ENCODE assay signal across 22 mouse cellular contexts in the genomic region with DNA sequence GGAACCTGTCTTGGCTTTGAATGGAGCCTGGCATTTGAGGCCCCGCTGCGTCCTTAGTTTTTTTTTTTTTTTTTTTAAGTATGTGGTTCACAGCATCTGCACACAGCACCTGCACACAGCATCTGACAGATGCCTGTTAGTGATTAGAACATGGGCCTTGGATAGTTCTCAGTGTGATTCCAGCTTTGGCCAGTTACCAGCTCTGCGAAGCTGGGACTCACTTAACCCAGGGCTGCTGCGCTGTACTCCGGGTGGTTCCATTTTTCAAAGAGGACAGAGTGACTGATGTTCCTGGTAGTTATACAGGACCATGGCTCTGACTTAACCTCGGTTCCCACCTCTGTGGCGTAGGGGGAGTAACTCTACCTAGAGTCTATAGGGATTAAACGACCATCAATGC. TPM values are rescaled to one million over a fixed set of nuclear protein-coding genes. Genes with fewer than 3 reads are reported as not detected.
A peak's percentile ranks its signal among the peaks of the same experiment; 100 is the strongest.
DNase-seq lines count a peak whose midpoint lies in the region; ATAC-seq and TF ChIP-seq lines count a peak whose summit lies in the region.
"Had no signal": no experiment of that assay in that cellular context is flagged by ENCODE, and none has a peak within 500 bp of the region (broad histone marks: within the 10 kb centered on the region; RNA-seq: fewer than 3 reads in every experiment).

No protein-coding gene starts in this region.

- 71% methylated on average over 8 of the region's 8 CpGs for WGBS in forebrain, embryonic 12.5 days
- WGBS in forebrain, embryonic 16.5 days = 50% methylated on average over 8 of the region's 8 CpGs
- WGBS in midbrain, embryonic 13.5 days = 73% methylated on average over 8 of the region's 8 CpGs
- 62% methylated on average over 8 of the region's 8 CpGs for WGBS in midbrain, embryonic 16.5 days
- WGBS in limb, embryonic 14.5 days = 46% methylated on average over 8 of the region's 8 CpGs

- H3K9ac ChIP-seq in forebrain, embryonic 12.5 days = no peak overlapping the region
- H3K9ac ChIP-seq in forebrain, embryonic 16.5 days (replicated peaks; ENCODE audit: low read depth, low read length) = no peak overlapping the region
- H3K9ac ChIP-seq in midbrain, embryonic 13.5 days (replicated peaks) = no peak overlapping the region
- H3K9ac ChIP-seq in midbrain, embryonic 16.5 days (ENCODE audit: low read depth, low read length) = no peak overlapping the region
- no peak overlapping the region for H3K9ac ChIP-seq in limb, embryonic 14.5 days (ENCODE audit: low read depth, low read length, severe bottlenecking)
- H3K9ac ChIP-seq: embryonic facial prominence, embryonic 15.5 days; heart, embryonic 15.5 days; hindbrain, embryonic 13.5 days; intestine, embryonic 15.5 days had no signal

- no peaks in the 10 kb centered on the region for H3K27me3 ChIP-seq in forebrain, embryonic 12.5 days
- H3K27me3 ChIP-seq in forebrain, embryonic 16.5 days (replicated peaks; ENCODE audit: control insufficient read depth, insufficient read depth, low read length) = no peaks in the 10 kb centered on the region
- H3K27me3 ChIP-seq in midbrain, embryonic 13.5 days = no peaks in the 10 kb centered on the region
- H3K27me3 ChIP-seq in midbrain, embryonic 16.5 days (ENCODE audit: control insufficient read depth, insufficient read depth, low read depth, low read length) = no peaks in the 10 kb centered on the region
- H3K27me3 ChIP-seq in limb, embryonic 14.5 days (ENCODE audit: control insufficient read depth, insufficient read depth, low read length) = no peaks in the 10 kb centered on the region
- H3K27me3 ChIP-seq: CH12.LX; embryonic facial prominence, embryonic 15.5 days; heart, embryonic 15.5 days; hindbrain, embryonic 13.5 days; intestine, embryonic 15.5 days; Patski had no signal

- H3K4me2 ChIP-seq in forebrain, embryonic 12.5 days = no peak overlapping the region
- H3K4me2 ChIP-seq in forebrain, embryonic 16.5 days (ENCODE audit: low read length) = no peak overlapping the region
- no peak overlapping the region for H3K4me2 ChIP-seq in midbrain, embryonic 13.5 days (replicated peaks)
- no peak overlapping the region for H3K4me2 ChIP-seq in midbrain, embryonic 16.5 days (ENCODE audit: low read length)
- H3K4me2 ChIP-seq in limb, embryonic 14.5 days (replicated peaks; ENCODE audit: low read depth, low read length, severe bottlenecking) = no peak overlapping the region
- H3K4me2 ChIP-seq: embryonic facial prominence, embryonic 15.5 days; heart, embryonic 15.5 days; hindbrain, embryonic 13.5 days; intestine, embryonic 15.5 days had no signal

- H3K4me1 ChIP-seq in forebrain, embryonic 12.5 days = peaks cover 10% of the 10 kb centered on the region
- peaks cover 11% of the 10 kb centered on the region for H3K4me1 ChIP-seq in forebrain, embryonic 16.5 days (replicated peaks; ENCODE audit: control insufficient read depth, insufficient read depth, low read length)
- H3K4me1 ChIP-seq in midbrain, embryonic 13.5 days (replicated peaks) = peaks cover 23% of the 10 kb centered on the region
- H3K4me1 ChIP-seq in midbrain, embryonic 16.5 days (ENCODE audit: control insufficient read depth, insufficient read depth, low read length) = peaks cover 8% of the 10 kb centered on the region
- 0 out of 2 replicates have a peak, but pooled peaks cover 9% of the 10 kb centered on the region for H3K4me1 ChIP-seq in limb, embryonic 14.5 days (ENCODE audit: control insufficient read depth, insufficient read depth, low read length)

- H3K36me3 ChIP-seq in forebrain, embryonic 12.5 days (replicated peaks) = no peaks in the 10 kb centered on the region
- H3K36me3 ChIP-seq in forebrain, embryonic 16.5 days (ENCODE audit: control insufficient read depth, insufficient read depth) = no peaks in the 10 kb centered on the region
- no peaks in the 10 kb centered on the region for H3K36me3 ChIP-seq in midbrain, embryonic 13.5 days
- no peaks in the 10 kb centered on the region for H3K36me3 ChIP-seq in midbrain, embryonic 16.5 days (ENCODE audit: control insufficient read depth, insufficient read depth, low read length)
- H3K36me3 ChIP-seq in limb, embryonic 14.5 days (ENCODE audit: control insufficient read depth, insufficient read depth, low read length) = no peaks in the 10 kb centered on the region
- H3K36me3 ChIP-seq: embryonic facial prominence, embryonic 15.5 days; heart, embryonic 10.5 days; heart, embryonic 15.5 days; hindbrain, embryonic 13.5 days; intestine, embryonic 15.5 days had no signal

- ATAC-seq in forebrain, embryonic 12.5 days (ENCODE audit: low FRiP score) = peak; percentile 23; the same call in 1 of the 2 replicates
- no peak for ATAC-seq in forebrain, embryonic 16.5 days
- ATAC-seq in midbrain, embryonic 13.5 days = 0 out of 2 replicates have a peak, but pooled peaks have one; percentile 6
- ATAC-seq in midbrain, embryonic 16.5 days = no peak
- 0 out of 2 replicates have a peak, but pooled peaks have one; percentile 38 for ATAC-seq in limb, embryonic 14.5 days (ENCODE audit: low FRiP score, low read depth)
- ATAC-seq: intestine, embryonic 15.5 days; Patski had no signal

- H3K27ac ChIP-seq in forebrain, embryonic 12.5 days = no peak overlapping the region
- no peak overlapping the region for H3K27ac ChIP-seq in forebrain, embryonic 16.5 days (ENCODE audit: low read length)
- H3K27ac ChIP-seq in midbrain, embryonic 13.5 days = no peak overlapping the region
- H3K27ac ChIP-seq in midbrain, embryonic 16.5 days (ENCODE audit: low read length) = no peak overlapping the region
- no peak overlapping the region for H3K27ac ChIP-seq in limb, embryonic 14.5 days (replicated peaks; ENCODE audit: low read depth, low read length)
- H3K27ac ChIP-seq: embryonic facial prominence, embryonic 15.5 days; heart, embryonic 10.5 days; heart, embryonic 15.5 days; hindbrain, embryonic 13.5 days; intestine, embryonic 15.5 days had no signal

- no peak for TF ChIP-seq POLR2A in limb, embryonic 14.5 days (IDR thresholded peaks at IDR 0.05; ENCODE audit: borderline replicate concordance, extremely low read depth, insufficient read depth, insufficient read length)

- no peak overlapping the region for H3K4me3 ChIP-seq in forebrain, embryonic 12.5 days (replicated peaks)
- H3K4me3 ChIP-seq in forebrain, embryonic 16.5 days (replicated peaks; ENCODE audit: low read length) = no peak overlapping the region
- H3K4me3 ChIP-seq in midbrain, embryonic 13.5 days (replicated peaks) = no peak overlapping the region
- no peak overlapping the region for H3K4me3 ChIP-seq in midbrain, embryonic 16.5 days (ENCODE audit: low read depth, low read length)
- H3K4me3 ChIP-seq in limb, embryonic 14.5 days (replicated peaks; ENCODE audit: low read length) = no peak overlapping the region
- H3K4me3 ChIP-seq: embryonic facial prominence, embryonic 15.5 days; erythroblast, embryonic 14.5 days; heart, embryonic 10.5 days; heart, embryonic 15.5 days; hindbrain, embryonic 13.5 days; intestine, embryonic 15.5 days had no signal

- no peaks in the 10 kb centered on the region for H3K9me3 ChIP-seq in forebrain, embryonic 12.5 days
- H3K9me3 ChIP-seq in forebrain, embryonic 16.5 days (ENCODE audit: control insufficient read depth, low read length) = no peaks in the 10 kb centered on the region
- no peaks in the 10 kb centered on the region for H3K9me3 ChIP-seq in midbrain, embryonic 13.5 days
- no peaks in the 10 kb centered on the region for H3K9me3 ChIP-seq in midbrain, embryonic 16.5 days (replicated peaks; ENCODE audit: control insufficient read depth, low read length, poor library complexity, severe bottlenecking)
- H3K9me3 ChIP-seq in limb, embryonic 14.5 days (ENCODE audit: control insufficient read depth, low read length) = no peaks in the 10 kb centered on the region
- H3K9me3 ChIP-seq: embryonic facial prominence, embryonic 15.5 days; heart, embryonic 10.5 days; heart, embryonic 15.5 days; hindbrain, embryonic 13.5 days; intestine, embryonic 15.5 days had no signal

- DNase-seq in forelimb bud, embryonic 11.5 days (ENCODE audit: low read depth, low spot score) = peak; percentile 31
- no peak for DNase-seq in limb, embryonic 14.5 days (ENCODE audit: low spot score)
- DNase-seq in retina, postnatal 1 day = no peak
- DNase-seq: adrenal gland, adult 2 months; adrenal gland, postnatal 25 days; cerebellum, adult 2 months; gastrocnemius, postnatal 10 days; heart, adult 18-20 months; heart, postnatal 14 days; kidney, adult 18-20 months had no signal

RNA-seq across cellular contexts. Expression of a gene that starts 23.4 kb away (rescaled TPM):
- 0.72 and 0.77 TPM in 2 replicates for polyA plus RNA-seq in forebrain, embryonic 12.5 days (2016; fragmentation: Nextera tagmentation; extraction: Ambion mirVana)
- 1.3 and 2.0 TPM in 2 replicates for polyA plus RNA-seq in forebrain, embryonic 16.5 days (2015; fragmentation: Nextera tagmentation; extraction: Ambion mirVana)
- polyA plus RNA-seq in midbrain, embryonic 13.5 days (2015; fragmentation: Nextera tagmentation; extraction: Ambion mirVana) = 0.76 and 1.1 TPM in 2 replicates
- polyA plus RNA-seq in midbrain, embryonic 16.5 days (2015; fragmentation: Nextera tagmentation; extraction: Ambion mirVana) = 1.3 and 1.4 TPM in 2 replicates
- 0.10 and 0.18 TPM in 2 replicates for polyA plus RNA-seq in limb, embryonic 14.5 days (2012; rRNA removed)
- polyA plus RNA-seq in limb, embryonic 14.5 days (2014; fragmentation: Nextera tagmentation; extraction: Ambion mirVana) = 1.5 and 2.2 TPM in 2 replicates
- polyA plus RNA-seq: erythroblast, embryonic 14.5 days had no signal

Comparison
In these comparisons a context has a peak if more than half of its experiments do, and no peak if none do; other contexts are left out.
1. ATAC-seq: peak in forebrain, embryonic 12.5 days (single experiment), midbrain, embryonic 13.5 days (single experiment) and limb, embryonic 14.5 days (single experiment); none in forebrain, embryonic 16.5 days (single experiment) and midbrain, embryonic 16.5 days (single experiment).